Mouse (Mus musculus) testis, adult 2 months (tissue): Measurements from ENCODE around the gene 4932438A13Rik.

Experiments used
- CTCF ChIP-seq: fragments of 200-500 bp; IDR thresholded peaks from 2 replicates; pipeline ENCODE4 v1.5.1; 2012; ENCODE audit warnings: low read depth, mild to moderate bottlenecking, inconsistent platforms, low read length, moderate library complexity; ENCODE audit not compliant: control insufficient read depth, insufficient read depth, insufficient replicate concordance
- POLR2A ChIP-seq: fragments of 200-500 bp; IDR thresholded peaks from 2 replicates; pipeline ENCODE4 v1.6.1; 2012; ENCODE audit warnings: low read depth, mild to moderate bottlenecking, inconsistent platforms, low read length, moderate library complexity; ENCODE audit not compliant: control insufficient read depth

DNA sequence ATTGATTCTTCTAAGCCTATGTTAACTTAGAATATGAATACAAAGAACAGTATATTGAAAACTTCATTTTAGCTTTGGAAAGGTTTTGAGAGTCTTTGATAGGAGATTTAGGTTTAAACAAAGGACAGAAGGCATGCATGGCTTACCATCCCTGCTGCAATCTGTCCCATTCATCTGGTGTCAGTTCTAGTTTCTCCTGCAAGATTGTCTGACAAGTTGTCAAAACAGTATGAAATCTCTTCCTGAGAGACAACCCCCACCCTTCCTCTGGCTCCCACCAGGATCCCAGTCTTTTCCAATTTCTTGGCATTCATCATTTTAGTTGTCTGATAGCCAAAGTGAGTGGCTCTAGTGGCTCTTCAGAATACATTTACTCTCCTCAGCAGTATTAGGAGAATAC is 227.8 kb downstream of the 4932438A13Rik start:
- no peak for TF ChIP-seq POLR2A
- TF ChIP-seq CTCF, result no peak
